Mouse (Mus musculus) embryo, embryonic 11.5 days (tissue): ENCODE results near the gene Rnf224.

Experiments used
- DNase-seq: peaks from one replicate; pipeline ENCODE4 v3.0.0-alpha.2; 2012; ENCODE audit warnings: low read depth, low spot score

The Rnf224 gene

GRCm38 (mm10) chr2:25227406-25227805 is 9.2 kb downstream of the Rnf224 start:
- no peak for DNase-seq

GRCm38 (mm10) chr2:25226864-25227263 is 9.7 kb downstream of the Rnf224 start:
- no peak for DNase-seq

- DNase-seq = no peak
Observed at GRCm38 (mm10) chr2:25225811-25226379, 10.7 kb downstream of the Rnf224 start.

GRCm38 (mm10) chr2:25224766-25225752 is 11.5 kb downstream of the Rnf224 start:
- DNase-seq = peak; percentile 96

GRCm38 (mm10) chr2:25224492-25224765 is 12.2 kb downstream of the Rnf224 start, which contains the start of gene Tubb4b:
Tubb4b (minus strand) TSS chr2:25224702.
- DNase-seq = no peak

GRCm38 (mm10) chr2:25223681-25224491 is 12.7 kb downstream of the Rnf224 start:
- peak; percentile 35 for DNase-seq

GRCm38 (mm10) chr2:25221331-25221772 is 15.2 kb downstream of the Rnf224 start:
- no peak for DNase-seq

GRCm38 (mm10) chr2:25218445-25218844 is 18.1 kb downstream of the Rnf224 start, which contains the start of gene Fam166a:
Fam166a (plus strand) TSS chr2:25218745.
- DNase-seq = no peak

GRCm38 (mm10) chr2:25217666-25218065 is 18.9 kb downstream of the Rnf224 start:
- no peak for DNase-seq

- DNase-seq = no peak
Observed at GRCm38 (mm10) chr2:25214444-25214843, 22.1 kb downstream of the Rnf224 start, which contains the start of gene Stpg3. Stpg3 (minus strand) TSS chr2:25214637.

GRCm38 (mm10) chr2:25213266-25213865 is 23.2 kb downstream of the Rnf224 start:
- DNase-seq = no peak

- DNase-seq = peak; percentile 84
Observed at GRCm38 (mm10) chr2:25211121-25211670, 25.4 kb downstream of the Rnf224 start, which contains the start of gene Nelfb. Nelfb (minus strand) TSS chr2:25211489.

- DNase-seq = no peak
Observed at GRCm38 (mm10) chr2:25210686-25211085, 25.9 kb downstream of the Rnf224 start.

- no peak for DNase-seq
Observed at GRCm38 (mm10) chr2:25207593-25207992, 29.0 kb downstream of the Rnf224 start.

- no peak for DNase-seq
Observed at GRCm38 (mm10) chr2:25203631-25204214, 32.9 kb downstream of the Rnf224 start.

GRCm38 (mm10) chr2:25200631-25201030 is 36.0 kb downstream of the Rnf224 start:
- DNase-seq = no peak

- no peak for DNase-seq
Observed at GRCm38 (mm10) chr2:25197946-25198345, 38.6 kb downstream of the Rnf224 start.

- no peak for DNase-seq
Observed at GRCm38 (mm10) chr2:25197191-25197590, 39.4 kb downstream of the Rnf224 start.

- no peak for DNase-seq
Observed at GRCm38 (mm10) chr2:25196172-25196954, 40.2 kb downstream of the Rnf224 start, which contains the start of gene Tor4a. Tor4a (minus strand) TSS chr2:25196886.
